Mouse (Mus musculus): Measurements from ENCODE around the gene Nek8. TPM values are rescaled to one million over a fixed set of nuclear protein-coding genes. Genes with fewer than 3 reads are reported as not detected.

The Nek8 gene
- polyA plus RNA-seq, 1 experiment, result 10.4 TPM

GRCm38 (mm10) chr11:78121176-78121575, 55.3 kb downstream of the Nek8 start:
- Histone ChIP-seq H3K4me3 (replicated peaks; ENCODE audit: control insufficient read depth, low read depth, low read length) (no peak overlapping the region), H3K4me1 (ENCODE audit: control insufficient read depth, insufficient read depth, low read length) (peaks cover 2% of the 10 kb centered on the region; the same call in 1 of the 2 replicates), H3K27ac (ENCODE audit: control insufficient read depth, insufficient read depth, low read depth, low read length, poor library complexity) (no peak overlapping the region)
- WGBS, result 71% methylated on average over 5 of the region's 5 CpGs
- TF ChIP-seq CTCF (IDR thresholded peaks at IDR 0.05; ENCODE audit: control insufficient read depth, insufficient read depth, low read length) (no peak), POLR2A (IDR thresholded peaks at IDR 0.05; ENCODE audit: borderline replicate concordance, control insufficient read depth, low read depth, low read length) (no peak)

DNA sequence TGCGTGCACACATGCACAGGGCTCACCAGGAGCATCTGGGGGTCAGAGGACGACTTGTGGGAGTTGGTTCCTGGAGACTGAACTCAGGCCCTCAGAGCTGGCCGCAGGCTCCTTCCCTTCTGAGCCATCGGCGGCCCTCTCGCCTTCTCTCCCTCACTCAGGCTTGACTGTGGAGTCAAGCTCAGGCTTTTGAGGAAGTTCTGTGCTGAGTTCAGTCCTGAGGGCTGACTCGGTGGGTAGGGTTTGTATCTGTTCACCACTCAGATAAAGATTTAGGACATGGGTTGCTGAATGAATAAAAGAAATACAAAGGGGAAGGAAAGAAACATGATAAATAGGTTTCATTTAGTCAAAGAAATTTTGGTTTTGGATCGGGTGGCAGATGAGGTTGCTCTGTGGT, 56.6 kb downstream of the Nek8 start:
- Histone ChIP-seq H3K4me3 (replicated peaks; ENCODE audit: control insufficient read depth, low read depth, low read length) (no peak overlapping the region), H3K4me1 (ENCODE audit: control insufficient read depth, insufficient read depth, low read length) (peaks cover 2% of the 10 kb centered on the region; the same call in 1 of the 2 replicates), H3K27ac (ENCODE audit: control insufficient read depth, insufficient read depth, low read depth, low read length, poor library complexity) (no peak overlapping the region)
- 11% methylated on average over 8 of the region's 8 CpGs for WGBS
- TF ChIP-seq POLR2A (IDR thresholded peaks at IDR 0.05; ENCODE audit: borderline replicate concordance, control insufficient read depth, low read depth, low read length), result no peak
- no peak for TF ChIP-seq CTCF (IDR thresholded peaks at IDR 0.05; ENCODE audit: control insufficient read depth, insufficient read depth, low read length)

- Histone ChIP-seq H3K4me1 (ENCODE audit: control insufficient read depth, insufficient read depth, low read length) (peaks cover 2% of the 10 kb centered on the region; the same call in 1 of the 2 replicates), H3K27ac (ENCODE audit: control insufficient read depth, insufficient read depth, low read depth, low read length, poor library complexity) (no peak overlapping the region)
Measured at GRCm38 (mm10) chr11:78118467-78118866, 58.0 kb downstream of the Nek8 start.

DNA sequence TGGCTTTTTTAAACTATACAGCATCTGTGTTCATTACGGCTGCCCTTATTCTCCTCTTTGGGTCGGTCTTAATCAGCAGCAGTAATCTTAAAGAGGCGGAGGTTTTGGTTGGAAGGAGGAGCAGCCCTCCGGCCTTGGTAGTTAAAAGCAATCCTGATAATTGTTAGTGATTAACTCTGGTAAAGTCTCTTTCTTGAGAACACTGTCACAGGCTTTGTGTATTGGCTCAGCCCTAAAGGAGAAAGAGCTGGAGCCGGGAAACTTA, 60.4 kb downstream of the Nek8 start:
- Histone ChIP-seq H3K27ac (ENCODE audit: control insufficient read depth, insufficient read depth, low read depth, low read length, poor library complexity) (peak overlapping the region; percentile 79; the same call in 1 of the 2 replicates), H3K4me1 (ENCODE audit: control insufficient read depth, insufficient read depth, low read length) (peaks cover 3% of the 10 kb centered on the region; the same call in 1 of the 2 replicates), H3K4me3 (replicated peaks; ENCODE audit: control insufficient read depth, low read depth, low read length) (peak overlapping the region; percentile 74)
- no peak for TF ChIP-seq POLR2A (IDR thresholded peaks at IDR 0.05; ENCODE audit: borderline replicate concordance, control insufficient read depth, low read depth, low read length)
- no peak for TF ChIP-seq CTCF (IDR thresholded peaks at IDR 0.05; ENCODE audit: control insufficient read depth, insufficient read depth, low read length)
- WGBS, result 11% methylated on average over 5 of the region's 5 CpGs

More at GRCm38 (mm10) chr11:78118467-78118866, 58.0 kb downstream of the Nek8 start:
- H3K4me3 ChIP-seq (replicated peaks; ENCODE audit: control insufficient read depth, low read depth, low read length), result no peak overlapping the region
- TF ChIP-seq POLR2A (IDR thresholded peaks at IDR 0.05; ENCODE audit: borderline replicate concordance, control insufficient read depth, low read depth, low read length) (no peak), CTCF (IDR thresholded peaks at IDR 0.05; ENCODE audit: control insufficient read depth, insufficient read depth, low read length) (no peak)

Other genes starting within 250 kb of the Nek8 start
- 0.43 and 0.67 TPM in 2 replicates for gene Sez6, start 245.9 kb downstream of the Nek8 start, polyA plus RNA-seq (2011; ENCODE audit: insufficient read depth, insufficient read length, low replicate concordance, missing spikeins)
- gene Phf12, start 193.9 kb downstream of the Nek8 start, polyA plus RNA-seq (2011; ENCODE audit: insufficient read depth, insufficient read length, low replicate concordance, missing spikeins), result 41.8 and 59.4 TPM in 2 replicates
- gene Dhrs13, start 144.4 kb downstream of the Nek8 start, polyA plus RNA-seq (2011; ENCODE audit: insufficient read depth, insufficient read length, low replicate concordance, missing spikeins), result 6.5 and 10.8 TPM in 2 replicates
- gene Flot2, start 138.7 kb downstream of the Nek8 start, polyA plus RNA-seq (2011; ENCODE audit: insufficient read depth, insufficient read length, low replicate concordance, missing spikeins), result 21.1 and 44.1 TPM in 2 replicates
- 9.8 and 16.3 TPM in 2 replicates for gene Eral1, start 96.3 kb downstream of the Nek8 start, polyA plus RNA-seq (2011; ENCODE audit: insufficient read depth, insufficient read length, low replicate concordance, missing spikeins)
- gene Fam222b, start 82.0 kb downstream of the Nek8 start, polyA plus RNA-seq (2011; ENCODE audit: insufficient read depth, insufficient read length, low replicate concordance, missing spikeins), result 5.3 and 12.3 TPM in 2 replicates
- gene Traf4, start 11.1 kb downstream of the Nek8 start, polyA plus RNA-seq (2011; ENCODE audit: insufficient read depth, insufficient read length, low replicate concordance, missing spikeins), result 20.6 and 30.0 TPM in 2 replicates
- 48.0 and 66.6 TPM in 2 replicates for gene Tlcd1, start within 50 bp of the Nek8 start, polyA plus RNA-seq (2011; ENCODE audit: insufficient read depth, insufficient read length, low replicate concordance, missing spikeins)
- gene Rpl23a, start 6.9 kb upstream of the Nek8 start, polyA plus RNA-seq (2011; ENCODE audit: insufficient read depth, insufficient read length, low replicate concordance, missing spikeins), result 181 and 299 TPM in 2 replicates
- gene Rab34, start 11.8 kb upstream of the Nek8 start, polyA plus RNA-seq (2011; ENCODE audit: insufficient read depth, insufficient read length, low replicate concordance, missing spikeins), result 5.2 and 8.6 TPM in 2 replicates
- 2.6 and 3.3 TPM in 2 replicates for gene Proca1, start 16.7 kb upstream of the Nek8 start, polyA plus RNA-seq (2011; ENCODE audit: insufficient read depth, insufficient read length, low replicate concordance, missing spikeins)
- 47.7 and 67.8 TPM in 2 replicates for gene Sdf2, start 69.1 kb upstream of the Nek8 start, polyA plus RNA-seq (2011; ENCODE audit: insufficient read depth, insufficient read length, low replicate concordance, missing spikeins)
- 15.1 and 30.7 TPM in 2 replicates for gene Supt6, start 69.3 kb upstream of the Nek8 start, polyA plus RNA-seq (2011; ENCODE audit: insufficient read depth, insufficient read length, low replicate concordance, missing spikeins)
- 25.9 and 50.3 TPM in 2 replicates for gene 2610507B11Rik, start 85.1 kb upstream of the Nek8 start, polyA plus RNA-seq (2011; ENCODE audit: insufficient read depth, insufficient read length, low replicate concordance, missing spikeins)
- gene BC030499, start 114.2 kb upstream of the Nek8 start, polyA plus RNA-seq (2011; ENCODE audit: insufficient read depth, insufficient read length, low replicate concordance, missing spikeins), result 2.4 and 3.9 TPM in 2 replicates
- gene Spag5, start 124.9 kb upstream of the Nek8 start, polyA plus RNA-seq (2011; ENCODE audit: insufficient read depth, insufficient read length, low replicate concordance, missing spikeins), result 70.4 and 91.6 TPM in 2 replicates
- 2.9 and 8.4 TPM in 2 replicates for gene Aldoc, start 146.3 kb upstream of the Nek8 start, polyA plus RNA-seq (2011; ENCODE audit: insufficient read depth, insufficient read length, low replicate concordance, missing spikeins)
- 7.3 and 16.7 TPM in 2 replicates for gene Pigs, start 151.7 kb upstream of the Nek8 start, polyA plus RNA-seq (2011; ENCODE audit: insufficient read depth, insufficient read length, low replicate concordance, missing spikeins)
- gene Unc119, start 166.8 kb upstream of the Nek8 start, polyA plus RNA-seq (2011; ENCODE audit: insufficient read depth, insufficient read length, low replicate concordance, missing spikeins), result 35.6 and 71.9 TPM in 2 replicates
- not detected in 2 replicates for gene Foxn1, start 209.9 kb upstream of the Nek8 start, polyA plus RNA-seq (2011; ENCODE audit: insufficient read depth, insufficient read length, low replicate concordance, missing spikeins)
- gene Slc13a2, start 245.5 kb upstream of the Nek8 start, polyA plus RNA-seq (2011; ENCODE audit: insufficient read depth, insufficient read length, low replicate concordance, missing spikeins), result not detected in 2 replicates